Mouse (Mus musculus): ENCODE measurements around the gene Pebp1. TPM values are rescaled to one million over a fixed set of nuclear protein-coding genes. Genes with fewer than 3 reads are reported as not detected.
A peak's percentile ranks its signal among the peaks of the same experiment; 100 is the strongest.

The Pebp1 gene
- polyA plus RNA-seq, 1 experiment from 2014 or later, result 400 TPM

DNA sequence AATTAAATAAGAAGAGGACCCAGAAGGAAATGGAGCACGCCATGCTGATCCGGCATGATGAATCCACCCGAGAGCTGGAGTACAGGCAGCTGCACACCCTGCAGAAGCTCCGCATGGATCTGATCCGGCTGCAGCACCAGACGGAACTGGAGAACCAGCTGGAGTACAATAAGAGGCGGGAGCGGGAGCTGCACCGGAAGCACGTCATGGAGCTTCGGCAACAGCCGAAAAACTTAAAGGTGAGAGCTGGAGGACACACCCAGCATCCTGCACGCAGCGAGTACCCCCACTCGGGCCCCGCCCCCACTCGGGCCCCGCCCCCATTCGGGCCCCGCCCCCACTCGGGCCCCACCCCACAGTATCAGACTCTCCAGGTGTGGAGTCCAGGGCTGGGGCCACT, 23.9 kb downstream of the Pebp1 start:
- DNase-seq (ENCODE audit: low spot score) (no peak), ATAC-seq (ENCODE audit: low FRiP score, low TSS enrichment) (no peak)
- 80% methylated on average over 21 of the region's 21 CpGs for WGBS
- Histone ChIP-seq H3K27ac (replicated peaks) (no peak overlapping the region), H3K27me3 (ENCODE audit: control insufficient read depth, insufficient read depth, low read length) (no peaks in the 10 kb centered on the region), H3K4me1 (replicated peaks; ENCODE audit: control insufficient read depth, insufficient read depth) (no peaks in the 10 kb centered on the region), H3K36me3 (ENCODE audit: control insufficient read depth, insufficient read depth, low read length) (peaks cover 24% of the 10 kb centered on the region), H3K9ac (ENCODE audit: low read length) (no peak overlapping the region), H3K9me3 (ENCODE audit: control insufficient read depth, low read length) (no peaks in the 10 kb centered on the region), H3K4me2 (replicated peaks; ENCODE audit: low read depth) (no peak overlapping the region), H3K4me3 (ENCODE audit: low read depth, low read length) (no peak overlapping the region)
- no peak for TF ChIP-seq EP300 (optimal IDR thresholded peaks at IDR 0.05)
- no peak for TF ChIP-seq CTCF (IDR thresholded peaks at IDR 0.05; ENCODE audit: low read depth)

DNA sequence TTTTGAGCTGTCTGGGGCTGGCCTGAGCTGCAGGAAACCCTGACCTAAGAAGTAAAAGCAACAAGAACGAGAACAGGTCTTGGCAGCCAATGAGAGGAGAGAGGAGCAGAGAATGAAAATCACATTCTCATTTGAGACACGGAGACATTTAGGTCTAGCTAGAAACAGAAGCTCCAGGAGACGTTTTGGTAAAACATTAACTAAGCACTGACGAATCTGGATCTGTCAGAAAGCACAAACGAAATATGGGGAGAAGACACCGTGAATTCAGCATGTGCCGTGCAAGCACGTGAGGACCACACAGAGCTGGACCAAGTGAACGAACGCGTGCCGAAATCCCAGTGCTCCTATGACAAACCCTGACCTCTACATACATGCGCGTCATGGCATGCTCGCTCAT, 29.1 kb downstream of the Pebp1 start:
- H3K27ac ChIP-seq (replicated peaks), result no peak overlapping the region
- no peak for ATAC-seq (ENCODE audit: low FRiP score, low TSS enrichment)
- no peaks in the 10 kb centered on the region for H3K4me1 ChIP-seq (replicated peaks; ENCODE audit: control insufficient read depth, insufficient read depth)
- no peak overlapping the region for H3K4me3 ChIP-seq (ENCODE audit: low read depth, low read length)
- no peak overlapping the region for H3K4me2 ChIP-seq (replicated peaks; ENCODE audit: low read depth)
- 82% methylated on average over 15 of the region's 15 CpGs for WGBS
- no peak overlapping the region for H3K9ac ChIP-seq (ENCODE audit: low read length)
- no peaks in the 10 kb centered on the region for H3K27me3 ChIP-seq (ENCODE audit: control insufficient read depth, insufficient read depth, low read length)
- DNase-seq (ENCODE audit: low spot score), result no peak
- peaks cover 23% of the 10 kb centered on the region for H3K36me3 ChIP-seq (ENCODE audit: control insufficient read depth, insufficient read depth, low read length)
- TF ChIP-seq EP300 (optimal IDR thresholded peaks at IDR 0.05), result no peak
- TF ChIP-seq CTCF (IDR thresholded peaks at IDR 0.05; ENCODE audit: low read depth), result no peak
- no peaks in the 10 kb centered on the region for H3K9me3 ChIP-seq (ENCODE audit: control insufficient read depth, low read length)

- Histone ChIP-seq H3K4me3 (ENCODE audit: low read depth, low read length) (no peak overlapping the region), H3K27ac (replicated peaks) (no peak overlapping the region), H3K4me1 (replicated peaks; ENCODE audit: control insufficient read depth, insufficient read depth) (no peaks in the 10 kb centered on the region), H3K9me3 (ENCODE audit: control insufficient read depth, low read length) (no peaks in the 10 kb centered on the region), H3K4me2 (replicated peaks; ENCODE audit: low read depth) (no peak overlapping the region), H3K36me3 (ENCODE audit: control insufficient read depth, insufficient read depth, low read length) (peaks cover 17% of the 10 kb centered on the region), H3K9ac (ENCODE audit: low read length) (no peak overlapping the region), H3K27me3 (ENCODE audit: control insufficient read depth, insufficient read depth, low read length) (no peaks in the 10 kb centered on the region)
- ATAC-seq (ENCODE audit: low FRiP score, low TSS enrichment) (no peak), DNase-seq (ENCODE audit: low spot score) (no peak)
- TF ChIP-seq CTCF (IDR thresholded peaks at IDR 0.05; ENCODE audit: low read depth), result no peak
- TF ChIP-seq EP300 (optimal IDR thresholded peaks at IDR 0.05), result no peak
- 100% methylated on average over 3 of the region's 3 CpGs for WGBS
Observed at GRCm38 (mm10) chr5:117251763-117252162, 35.7 kb downstream of the Pebp1 start.

- H3K9ac ChIP-seq (ENCODE audit: low read length), result no peak overlapping the region
- H3K4me3 ChIP-seq (ENCODE audit: low read depth, low read length), result no peak overlapping the region
- H3K36me3 ChIP-seq (ENCODE audit: control insufficient read depth, insufficient read depth, low read length), result peaks cover 14% of the 10 kb centered on the region
- ATAC-seq (ENCODE audit: low FRiP score, low TSS enrichment), result no peak
- H3K9me3 ChIP-seq (ENCODE audit: control insufficient read depth, low read length), result no peaks in the 10 kb centered on the region
- H3K27ac ChIP-seq (replicated peaks), result no peak overlapping the region
- no peak for DNase-seq (ENCODE audit: low spot score)
- no peak overlapping the region for H3K4me2 ChIP-seq (replicated peaks; ENCODE audit: low read depth)
- no peaks in the 10 kb centered on the region for H3K4me1 ChIP-seq (replicated peaks; ENCODE audit: control insufficient read depth, insufficient read depth)
- no peak for TF ChIP-seq CTCF (IDR thresholded peaks at IDR 0.05; ENCODE audit: low read depth)
- no peak for TF ChIP-seq EP300 (optimal IDR thresholded peaks at IDR 0.05)
- 53% methylated on average over 23 of the region's 24 CpGs for WGBS
- no peaks in the 10 kb centered on the region for H3K27me3 ChIP-seq (ENCODE audit: control insufficient read depth, insufficient read depth, low read length)
Observed at GRCm38 (mm10) chr5:117250796-117251195, 36.6 kb downstream of the Pebp1 start.

- peaks cover 10% of the 10 kb centered on the region for H3K36me3 ChIP-seq (ENCODE audit: control insufficient read depth, insufficient read depth, low read length)
- H3K4me1 ChIP-seq (replicated peaks; ENCODE audit: control insufficient read depth, insufficient read depth), result no peaks in the 10 kb centered on the region
- H3K4me2 ChIP-seq (replicated peaks; ENCODE audit: low read depth), result no peak overlapping the region
- no peaks in the 10 kb centered on the region for H3K27me3 ChIP-seq (ENCODE audit: control insufficient read depth, insufficient read depth, low read length)
- ATAC-seq (ENCODE audit: low FRiP score, low TSS enrichment), result no peak
- no peak overlapping the region for H3K27ac ChIP-seq (replicated peaks)
- DNase-seq (ENCODE audit: low spot score), result no peak
- H3K9me3 ChIP-seq (ENCODE audit: control insufficient read depth, low read length), result no peaks in the 10 kb centered on the region
- no peak overlapping the region for H3K9ac ChIP-seq (ENCODE audit: low read length)
- H3K4me3 ChIP-seq (ENCODE audit: low read depth, low read length), result no peak overlapping the region
- TF ChIP-seq CTCF (IDR thresholded peaks at IDR 0.05; ENCODE audit: low read depth) (no peak), EP300 (optimal IDR thresholded peaks at IDR 0.05) (no peak)
- 30% methylated on average over 10 of the region's 10 CpGs for WGBS
Observed at GRCm38 (mm10) chr5:117248351-117248750, 39.1 kb downstream of the Pebp1 start.

GRCm38 (mm10) chr5:117245170-117245569, 42.3 kb downstream of the Pebp1 start:
- H3K9ac ChIP-seq (ENCODE audit: low read length), result no peak overlapping the region

More at GRCm38 (mm10) chr5:117245170-117245569, 42.3 kb downstream of the Pebp1 start:
- ATAC-seq (ENCODE audit: low FRiP score, low TSS enrichment) (peak; percentile 26; the same call in 1 of the 2 replicates), DNase-seq (ENCODE audit: low spot score) (no peak)
- TF ChIP-seq EP300 (optimal IDR thresholded peaks at IDR 0.05) (no peak), CTCF (IDR thresholded peaks at IDR 0.05; ENCODE audit: low read depth) (no peak)
- Histone ChIP-seq H3K4me3 (ENCODE audit: low read depth, low read length) (no peak overlapping the region), H3K4me1 (replicated peaks; ENCODE audit: control insufficient read depth, insufficient read depth) (no peaks in the 10 kb centered on the region), H3K4me2 (replicated peaks; ENCODE audit: low read depth) (no peak overlapping the region), H3K9me3 (ENCODE audit: control insufficient read depth, low read length) (no peaks in the 10 kb centered on the region), H3K36me3 (ENCODE audit: control insufficient read depth, insufficient read depth, low read length) (no peaks in the 10 kb centered on the region; the same call in 1 of the 2 replicates), H3K27ac (replicated peaks) (no peak overlapping the region), H3K27me3 (ENCODE audit: control insufficient read depth, insufficient read depth, low read length) (no peaks in the 10 kb centered on the region)
- 76% methylated on average over 8 of the region's 8 CpGs for WGBS

Data from stomach, postnatal 0 days (tissue).